Mouse (Mus musculus): ENCODE results near the gene Them4. TPM values are rescaled to one million over a fixed set of nuclear protein-coding genes. Genes with fewer than 3 reads are reported as not detected.
"Not testable (repeated sequence)": the region's sequence is repeated elsewhere in the genome, so short reads cannot be mapped to it uniquely, and the experiment has no call there.

The Them4 gene
- polyA plus RNA-seq (2014; fragmentation: Nextera tagmentation; extraction: Ambion mirVana) = 8.3 and 9.6 TPM in 2 replicates

DNA sequence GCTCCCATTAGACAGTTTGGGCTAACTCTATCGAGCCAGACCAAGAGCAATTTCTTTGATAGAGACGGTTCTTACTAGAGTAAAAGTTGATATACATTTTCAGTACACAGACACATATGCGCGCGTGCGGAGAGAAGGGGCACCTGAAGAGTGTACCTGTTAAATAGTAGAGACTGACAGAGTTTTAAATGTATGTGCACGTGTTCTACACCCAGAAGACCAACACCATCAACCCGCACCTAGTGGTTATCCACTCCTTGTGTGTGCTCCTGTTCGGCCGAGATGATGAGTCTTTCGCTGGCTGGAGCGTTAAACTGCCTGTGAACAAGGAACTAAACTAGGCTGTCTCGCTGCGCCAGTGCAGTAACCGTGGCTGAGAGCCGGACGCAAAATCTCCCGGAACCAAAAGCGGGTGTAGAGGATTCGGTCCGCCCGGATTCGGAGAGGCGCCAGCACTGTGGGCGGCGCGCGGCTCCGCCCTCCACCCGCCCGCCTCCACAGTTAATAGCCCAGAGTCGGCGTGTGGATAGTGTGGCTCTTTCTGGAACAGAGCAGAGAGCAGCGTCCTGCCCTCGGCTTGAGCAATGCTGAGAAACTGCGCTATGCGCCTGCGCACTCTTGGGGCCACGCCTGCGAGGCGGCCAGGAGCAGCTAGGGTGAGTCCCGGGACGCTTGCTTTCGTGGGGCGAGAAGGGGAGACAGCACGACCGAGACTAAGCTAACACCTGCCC is at the start of gene Them4:
TSS of gene Them4 (plus strand) at position 457 of the 731 bp plus-strand sequence.
- Histone ChIP-seq H3K9me3 (ENCODE audit: control insufficient read depth, low read length) (no peaks in the 10 kb centered on the region), H3K9ac (ENCODE audit: low read length) (peak within 1 kb of the TSS; percentile 64), H3K4me1 (replicated peaks; ENCODE audit: control insufficient read depth, insufficient read depth, low read length) (no peaks in the 10 kb centered on the region), H3K4me3 (ENCODE audit: low read depth, low read length) (peak within 1 kb of the TSS; percentile 52), H3K27ac (ENCODE audit: low read depth, low read length) (0 out of 2 replicates have a peak within 1 kb of the TSS, but pooled peaks have one; percentile 39), H3K27me3 (ENCODE audit: control insufficient read depth, insufficient read depth, low read length) (no peaks in the 10 kb centered on the region), H3K4me2 (ENCODE audit: low read depth, low read length, severe bottlenecking) (peak within 1 kb of the TSS; percentile 72), H3K36me3 (ENCODE audit: control insufficient read depth, insufficient read depth, low read length) (no peaks in the 10 kb centered on the region)
- WGBS = 3% methylated on average over 47 of the region's 47 CpGs
- ATAC-seq (replicated peaks; ENCODE audit: low FRiP score) (peak; percentile 97), DNase-seq (ENCODE audit: low spot score) (peak; percentile 95)

DNA sequence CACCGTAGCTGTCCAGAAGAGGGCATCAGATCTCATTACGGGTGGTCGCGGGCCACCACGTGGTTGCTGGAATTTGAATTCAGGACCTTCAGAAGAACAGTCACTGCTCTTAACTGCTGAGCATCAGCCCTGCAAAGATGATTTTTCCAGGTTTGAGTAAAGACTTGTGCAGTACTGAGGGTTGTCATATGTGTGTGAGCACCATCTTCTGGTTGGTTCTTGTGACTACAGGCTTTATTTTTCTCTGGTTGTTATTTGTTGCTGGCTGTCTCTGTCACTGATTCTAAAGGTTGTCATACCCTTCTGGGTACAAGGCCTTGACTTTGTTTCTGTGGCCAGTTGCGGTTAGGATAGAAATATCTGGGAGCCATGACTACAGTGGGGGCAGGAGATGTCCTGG is 49.3 kb upstream of the Them4 start:
- no peak overlapping the region for H3K4me3 ChIP-seq (ENCODE audit: low read depth, low read length)
- DNase-seq (ENCODE audit: low spot score) (no peak), ATAC-seq (replicated peaks; ENCODE audit: low FRiP score) (peak; percentile 64)
- no peak overlapping the region for H3K27ac ChIP-seq (ENCODE audit: low read depth, low read length)
- H3K4me1 ChIP-seq (replicated peaks; ENCODE audit: control insufficient read depth, insufficient read depth, low read length) = no peaks in the 10 kb centered on the region
- H3K9ac ChIP-seq (ENCODE audit: low read length) = no peak overlapping the region
- H3K27me3 ChIP-seq (ENCODE audit: control insufficient read depth, insufficient read depth, low read length) = no peaks in the 10 kb centered on the region
- 54% methylated on average over 6 of the region's 6 CpGs for WGBS
- no peaks in the 10 kb centered on the region for H3K36me3 ChIP-seq (ENCODE audit: control insufficient read depth, insufficient read depth, low read length)
- no peak overlapping the region for H3K4me2 ChIP-seq (ENCODE audit: low read depth, low read length, severe bottlenecking)
- H3K9me3 ChIP-seq (ENCODE audit: control insufficient read depth, low read length) = no peaks in the 10 kb centered on the region

DNA sequence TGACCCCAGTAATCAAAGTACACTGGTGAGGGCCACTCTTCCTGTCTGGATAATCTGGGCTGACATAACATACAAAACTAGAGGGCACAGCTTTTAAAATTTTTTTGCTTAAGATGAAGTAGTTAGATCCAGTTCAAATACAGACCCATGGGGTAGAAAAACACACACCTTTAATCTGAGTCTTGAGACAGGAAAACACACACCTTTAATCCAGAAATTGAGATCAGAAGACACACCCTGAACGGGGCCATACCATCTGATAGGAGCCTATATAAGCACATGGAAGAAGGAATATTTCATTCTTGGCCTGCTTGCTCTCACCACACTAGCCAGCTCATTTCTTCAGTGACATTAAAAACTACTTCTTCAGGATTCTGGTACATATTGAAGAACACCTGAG is 46.2 kb upstream of the Them4 start, which contains the start of gene Gm4778:
TSS of gene Gm4778 (plus strand) at position 301 of the 400 bp plus-strand sequence.
- not testable (repeated sequence) for ATAC-seq (replicated peaks; ENCODE audit: low FRiP score); H3K4me2 ChIP-seq (ENCODE audit: low read depth, low read length, severe bottlenecking); H3K9ac ChIP-seq (ENCODE audit: low read length); H3K27me3 ChIP-seq (ENCODE audit: control insufficient read depth, insufficient read depth, low read length); H3K4me3 ChIP-seq (ENCODE audit: low read depth, low read length); H3K4me1 ChIP-seq (replicated peaks; ENCODE audit: control insufficient read depth, insufficient read depth, low read length); H3K36me3 ChIP-seq (ENCODE audit: control insufficient read depth, insufficient read depth, low read length); H3K27ac ChIP-seq (ENCODE audit: low read depth, low read length); H3K9me3 ChIP-seq (ENCODE audit: control insufficient read depth, low read length); DNase-seq (ENCODE audit: low spot score)
- 78% methylated on average over 1 of the region's 1 CpGs for WGBS

DNA sequence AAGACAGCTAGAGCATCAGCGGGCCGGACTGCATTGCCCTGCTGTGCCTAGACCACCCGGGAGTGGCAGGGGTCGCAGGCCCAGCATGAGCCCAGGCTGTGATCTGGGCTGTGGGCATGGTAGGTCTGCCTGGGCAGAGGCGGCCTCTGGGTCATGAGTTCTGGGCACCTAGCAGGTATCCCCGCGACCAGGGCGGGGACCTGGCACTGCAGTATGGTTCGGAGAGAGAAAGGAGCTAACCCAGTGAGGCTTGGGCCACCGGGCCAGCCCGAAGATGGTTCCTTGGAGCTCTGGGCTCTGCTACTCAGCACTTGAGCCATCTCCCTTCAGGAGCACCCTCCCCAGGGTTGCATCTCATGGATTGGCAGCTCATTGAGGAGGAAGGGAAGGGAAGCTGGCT is 33.9 kb upstream of the Them4 start:
- no peaks in the 10 kb centered on the region for H3K27me3 ChIP-seq (ENCODE audit: control insufficient read depth, insufficient read depth, low read length)
- ATAC-seq (replicated peaks; ENCODE audit: low FRiP score) = no peak

DNA sequence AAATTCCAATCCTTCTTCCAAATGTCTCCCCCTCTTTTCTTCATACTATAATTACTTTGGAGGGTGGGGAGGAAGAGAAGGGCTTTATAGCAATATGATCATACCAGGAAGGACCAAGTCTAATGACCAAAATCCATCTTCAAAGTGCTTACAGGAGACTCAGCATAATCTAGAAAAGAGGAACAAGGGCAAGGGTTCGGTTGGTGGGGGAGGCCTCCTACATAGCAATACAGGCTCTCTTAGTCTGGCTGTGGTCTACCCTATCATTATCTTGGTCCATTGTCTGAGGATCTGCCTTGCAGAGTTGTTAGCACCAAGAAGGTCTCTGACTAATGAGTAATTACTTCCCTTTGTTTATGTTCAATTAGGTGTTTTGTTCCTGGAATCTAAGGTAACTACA is 4.4 kb upstream of the Them4 start:
- Histone ChIP-seq H3K9me3 (ENCODE audit: control insufficient read depth, low read length) (no peaks in the 10 kb centered on the region), H3K4me1 (replicated peaks; ENCODE audit: control insufficient read depth, insufficient read depth, low read length) (no peaks in the 10 kb centered on the region), H3K27ac (ENCODE audit: low read depth, low read length) (no peak overlapping the region), H3K4me2 (ENCODE audit: low read depth, low read length, severe bottlenecking) (no peak overlapping the region), H3K27me3 (ENCODE audit: control insufficient read depth, insufficient read depth, low read length) (no peaks in the 10 kb centered on the region), H3K9ac (ENCODE audit: low read length) (no peak overlapping the region), H3K36me3 (ENCODE audit: control insufficient read depth, insufficient read depth, low read length) (no peaks in the 10 kb centered on the region), H3K4me3 (ENCODE audit: low read depth, low read length) (no peak overlapping the region)
- no peak for DNase-seq (ENCODE audit: low spot score)
- 56% methylated on average over 1 of the region's 1 CpGs for WGBS
- ATAC-seq (replicated peaks; ENCODE audit: low FRiP score) = no peak

More for the DNA sequence above, 33.9 kb upstream of the Them4 start:
- H3K4me3 ChIP-seq (ENCODE audit: low read depth, low read length) = no peak overlapping the region
- H3K9me3 ChIP-seq (ENCODE audit: control insufficient read depth, low read length) = no peaks in the 10 kb centered on the region
- H3K4me1 ChIP-seq (replicated peaks; ENCODE audit: control insufficient read depth, insufficient read depth, low read length) = no peaks in the 10 kb centered on the region
- H3K4me2 ChIP-seq (ENCODE audit: low read depth, low read length, severe bottlenecking) = no peak overlapping the region
- WGBS = 88% methylated on average over 11 of the region's 11 CpGs
- H3K27ac ChIP-seq (ENCODE audit: low read depth, low read length) = no peak overlapping the region
- no peaks in the 10 kb centered on the region for H3K36me3 ChIP-seq (ENCODE audit: control insufficient read depth, insufficient read depth, low read length)
- DNase-seq (ENCODE audit: low spot score) = no peak
- H3K9ac ChIP-seq (ENCODE audit: low read length) = no peak overlapping the region

DNA sequence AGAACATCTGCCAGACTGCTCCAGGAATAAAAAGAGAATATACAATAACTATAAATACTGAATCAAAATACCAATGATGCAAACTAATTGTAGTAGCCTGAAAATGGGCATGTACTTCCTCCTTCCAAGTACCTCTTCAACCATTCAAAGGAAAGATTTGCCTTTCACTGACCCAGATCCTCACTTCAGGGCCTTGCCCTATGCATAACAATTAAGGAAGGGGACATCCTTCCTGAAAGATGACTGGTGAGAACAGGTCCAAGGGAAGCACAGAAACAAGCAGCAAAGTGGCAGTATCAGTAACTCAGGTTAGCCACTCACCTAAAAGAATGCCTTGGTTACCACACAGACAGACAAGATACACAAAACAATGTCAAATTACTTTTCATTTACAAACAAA is 2.9 kb upstream of the Them4 start:
- no peaks in the 10 kb centered on the region for H3K9me3 ChIP-seq (ENCODE audit: control insufficient read depth, low read length)
- no peak overlapping the region for H3K4me2 ChIP-seq (ENCODE audit: low read depth, low read length, severe bottlenecking)
- no peaks in the 10 kb centered on the region for H3K36me3 ChIP-seq (ENCODE audit: control insufficient read depth, insufficient read depth, low read length)
- H3K4me3 ChIP-seq (ENCODE audit: low read depth, low read length) = no peak overlapping the region
- DNase-seq (ENCODE audit: low spot score) (no peak), ATAC-seq (replicated peaks; ENCODE audit: low FRiP score) (no peak)
- no peaks in the 10 kb centered on the region for H3K27me3 ChIP-seq (ENCODE audit: control insufficient read depth, insufficient read depth, low read length)
- no peak overlapping the region for H3K9ac ChIP-seq (ENCODE audit: low read length)
- no peak overlapping the region for H3K27ac ChIP-seq (ENCODE audit: low read depth, low read length)
- H3K4me1 ChIP-seq (replicated peaks; ENCODE audit: control insufficient read depth, insufficient read depth, low read length) = no peaks in the 10 kb centered on the region

DNA sequence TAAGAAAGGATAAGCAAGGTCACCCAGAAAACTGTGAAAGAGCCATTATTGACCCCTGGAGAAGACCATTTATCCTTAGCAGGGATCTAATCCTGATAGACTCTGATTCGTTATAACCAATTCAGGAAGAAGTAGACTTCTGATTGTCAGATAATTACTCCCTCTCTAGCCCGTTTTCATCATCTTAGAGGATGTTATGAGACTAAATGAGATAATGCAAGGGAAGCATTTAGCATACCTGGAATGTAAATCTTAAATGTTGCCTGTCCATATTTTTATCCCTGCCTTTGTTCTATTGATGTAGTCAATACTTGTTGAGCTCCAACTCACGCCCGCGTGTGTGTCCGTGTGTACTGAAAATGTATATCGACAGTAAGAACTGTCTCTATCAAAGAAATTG is 602 bp downstream of the Them4 start:
- DNase-seq (ENCODE audit: low spot score) = no peak
- H3K27ac ChIP-seq (ENCODE audit: low read depth, low read length) = 0 out of 2 replicates have a peak overlapping the region, but pooled peaks have one; percentile 39
- H3K4me1 ChIP-seq (replicated peaks; ENCODE audit: control insufficient read depth, insufficient read depth, low read length) = no peaks in the 10 kb centered on the region
- whole genome bisulfite sequencing = 48% methylated on average over 7 of the region's 7 CpGs
- no peak for ATAC-seq (replicated peaks; ENCODE audit: low FRiP score)
- H3K9ac ChIP-seq (ENCODE audit: low read length) = peak overlapping the region; percentile 64
- no peaks in the 10 kb centered on the region for H3K27me3 ChIP-seq (ENCODE audit: control insufficient read depth, insufficient read depth, low read length)
- H3K4me2 ChIP-seq (ENCODE audit: low read depth, low read length, severe bottlenecking) = peak overlapping the region; percentile 72
- H3K4me3 ChIP-seq (ENCODE audit: low read depth, low read length) = peak overlapping the region; percentile 52
- H3K9me3 ChIP-seq (ENCODE audit: control insufficient read depth, low read length) = no peaks in the 10 kb centered on the region
- H3K36me3 ChIP-seq (ENCODE audit: control insufficient read depth, insufficient read depth, low read length) = no peaks in the 10 kb centered on the region

DNA sequence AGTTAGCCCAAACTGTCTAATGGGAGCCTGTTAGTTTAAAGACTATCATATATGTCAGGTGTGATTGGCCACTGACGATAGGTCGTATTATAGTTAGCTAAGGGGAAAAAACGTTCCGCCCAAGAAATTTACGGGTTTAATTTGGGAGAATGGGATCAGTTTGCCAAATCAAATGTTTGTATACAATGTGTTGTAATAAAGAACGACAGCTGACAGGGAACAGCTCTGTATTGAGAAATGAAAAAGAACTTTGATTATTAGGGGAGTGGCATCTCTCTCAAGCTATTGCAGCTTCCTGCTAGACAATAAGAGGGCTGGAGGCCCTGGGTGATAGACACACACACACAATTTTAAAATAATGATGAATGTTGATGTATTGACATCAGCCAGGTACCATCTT is 1.0 kb downstream of the Them4 start:
- peak overlapping the region; percentile 72 for H3K4me2 ChIP-seq (ENCODE audit: low read depth, low read length, severe bottlenecking)
- H3K27ac ChIP-seq (ENCODE audit: low read depth, low read length) = no peak overlapping the region
- H3K9ac ChIP-seq (ENCODE audit: low read length) = no peak overlapping the region
- no peaks in the 10 kb centered on the region for H3K27me3 ChIP-seq (ENCODE audit: control insufficient read depth, insufficient read depth, low read length)
- DNase-seq (ENCODE audit: low spot score) (no peak), ATAC-seq (replicated peaks; ENCODE audit: low FRiP score) (no peak)
- WGBS = 78% methylated on average over 6 of the region's 6 CpGs
- H3K4me1 ChIP-seq (replicated peaks; ENCODE audit: control insufficient read depth, insufficient read depth, low read length) = no peaks in the 10 kb centered on the region
- H3K36me3 ChIP-seq (ENCODE audit: control insufficient read depth, insufficient read depth, low read length) = no peaks in the 10 kb centered on the region
- no peaks in the 10 kb centered on the region for H3K9me3 ChIP-seq (ENCODE audit: control insufficient read depth, low read length)
- peak overlapping the region; percentile 52; the same call in 1 of the 2 replicates for H3K4me3 ChIP-seq (ENCODE audit: low read depth, low read length)

DNA sequence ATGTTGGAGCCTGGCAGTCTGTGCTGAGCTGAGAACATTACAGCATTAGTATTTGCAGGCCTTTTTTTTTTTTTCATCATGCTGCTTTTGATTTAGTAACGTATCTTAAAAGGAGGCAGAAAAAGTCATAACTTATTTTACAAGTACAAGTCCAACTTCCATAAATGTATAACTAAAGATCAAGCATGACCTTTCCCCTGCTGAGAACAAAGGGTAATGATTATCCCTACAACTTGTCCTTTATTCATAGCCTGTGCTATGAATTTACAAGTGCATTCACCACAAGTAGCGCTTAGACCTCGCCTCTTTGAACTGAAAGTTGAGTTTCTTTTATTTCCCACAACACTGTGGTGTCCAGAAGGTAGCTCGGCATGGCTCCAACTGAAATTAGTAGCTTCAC is 1.5 kb downstream of the Them4 start:
- Histone ChIP-seq H3K4me2 (ENCODE audit: low read depth, low read length, severe bottlenecking) (no peak overlapping the region), H3K4me1 (replicated peaks; ENCODE audit: control insufficient read depth, insufficient read depth, low read length) (no peaks in the 10 kb centered on the region), H3K27me3 (ENCODE audit: control insufficient read depth, insufficient read depth, low read length) (no peaks in the 10 kb centered on the region), H3K36me3 (ENCODE audit: control insufficient read depth, insufficient read depth, low read length) (no peaks in the 10 kb centered on the region), H3K4me3 (ENCODE audit: low read depth, low read length) (no peak overlapping the region), H3K9ac (ENCODE audit: low read length) (no peak overlapping the region), H3K27ac (ENCODE audit: low read depth, low read length) (no peak overlapping the region), H3K9me3 (ENCODE audit: control insufficient read depth, low read length) (no peaks in the 10 kb centered on the region)
- DNase-seq (ENCODE audit: low spot score) (no peak), ATAC-seq (replicated peaks; ENCODE audit: low FRiP score) (no peak)
- WGBS = 85% methylated on average over 4 of the region's 4 CpGs
